Mouse (Mus musculus) spleen, adult 12 weeks (tissue): ENCODE results near the gene Alcam.

Experiments used
- DNase-seq: peaks from one replicate; pipeline ENCODE4 v3.0.0; 2022; ENCODE audit warnings: low spot score

The Alcam gene

DNA sequence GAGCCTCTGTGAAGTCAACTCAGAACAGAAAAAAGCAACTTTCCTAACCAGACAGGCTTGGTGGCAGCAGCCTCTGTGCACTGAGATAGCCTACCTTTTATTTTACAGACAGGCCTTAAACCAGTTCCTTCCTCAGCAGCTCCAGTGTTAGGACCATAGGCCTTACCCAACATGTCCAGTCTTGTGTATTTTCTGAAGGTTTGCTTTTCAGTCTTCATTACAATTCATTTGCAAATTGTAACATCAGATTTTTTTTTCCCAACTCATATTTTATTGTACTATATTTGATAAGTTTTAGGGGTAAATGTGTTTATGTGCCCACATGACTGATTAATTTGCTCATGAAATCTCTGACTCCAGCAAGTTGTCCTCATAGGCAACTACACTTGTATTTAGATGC, 14.3 kb downstream of the Alcam start:
- no peak for DNase-seq

DNA sequence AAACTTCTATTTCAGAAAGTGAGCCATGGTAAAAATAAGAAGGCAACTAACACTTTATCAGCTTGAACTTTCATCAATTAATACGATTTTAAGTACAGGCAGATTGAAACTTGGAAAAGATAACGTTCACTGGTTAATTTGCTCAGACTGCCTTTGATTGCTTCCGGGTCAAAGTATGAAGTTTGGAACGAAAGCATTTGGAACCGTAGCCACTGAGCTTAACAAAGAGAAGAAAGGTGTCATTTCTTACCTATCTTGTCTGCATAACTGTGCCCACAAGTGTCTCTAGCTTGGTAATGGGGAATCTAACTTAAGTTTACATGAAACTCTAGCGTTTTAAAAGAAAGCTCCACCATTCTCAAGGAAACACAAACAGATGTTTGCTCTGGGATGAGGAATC, 14.9 kb downstream of the Alcam start:
- DNase-seq = no peak

DNA sequence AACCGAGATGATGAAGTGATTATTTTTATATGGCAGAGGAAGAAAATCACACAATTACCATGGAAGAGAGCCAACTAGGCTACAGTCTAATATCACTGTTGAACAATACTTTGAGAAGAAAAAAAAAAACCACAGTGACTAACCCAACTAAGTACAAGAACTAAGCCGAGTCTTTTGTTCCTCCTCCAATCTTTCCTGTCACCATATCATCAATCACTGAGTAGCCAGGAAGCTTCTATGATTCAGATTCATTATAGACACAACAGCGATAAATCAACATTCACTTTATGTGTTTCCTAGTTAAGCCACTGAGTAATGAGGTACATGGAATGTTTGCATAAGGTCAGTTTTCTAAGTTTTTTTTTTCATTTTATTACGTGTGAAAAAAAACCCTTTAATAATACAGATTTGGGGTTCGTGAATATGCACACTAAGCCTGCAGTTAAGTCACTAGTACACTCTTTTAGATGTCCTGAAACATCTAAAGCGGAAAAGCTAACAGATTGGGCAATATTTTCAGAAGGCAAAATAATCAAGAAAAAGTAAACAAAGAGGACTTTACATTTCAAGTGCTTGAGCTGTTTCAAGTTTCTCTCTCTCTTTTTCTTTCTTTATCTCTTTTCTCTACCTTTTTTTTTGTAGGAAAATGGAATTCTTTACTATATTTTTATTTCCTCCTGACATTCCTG, 15.5 kb downstream of the Alcam start:
- DNase-seq = no peak

DNA sequence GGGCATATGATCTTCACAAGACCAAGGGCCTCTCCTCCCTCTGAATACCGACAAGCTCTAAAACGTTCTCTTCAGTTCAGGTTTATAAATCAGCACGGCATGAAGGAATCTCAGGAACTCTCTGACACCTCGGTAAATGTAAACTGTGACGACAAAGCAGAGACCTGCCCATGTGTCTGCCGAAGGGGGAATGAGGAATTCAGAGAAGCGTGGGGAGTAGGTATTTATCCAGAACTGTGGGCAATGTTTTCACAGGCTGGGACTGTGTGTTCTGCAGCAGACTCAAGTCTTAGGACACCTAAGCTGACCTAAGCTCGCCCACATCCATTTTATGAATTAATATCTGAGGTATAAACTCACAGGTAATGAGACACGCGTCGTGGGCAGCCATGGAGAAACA, 20.7 kb downstream of the Alcam start:
- DNase-seq = no peak

DNA sequence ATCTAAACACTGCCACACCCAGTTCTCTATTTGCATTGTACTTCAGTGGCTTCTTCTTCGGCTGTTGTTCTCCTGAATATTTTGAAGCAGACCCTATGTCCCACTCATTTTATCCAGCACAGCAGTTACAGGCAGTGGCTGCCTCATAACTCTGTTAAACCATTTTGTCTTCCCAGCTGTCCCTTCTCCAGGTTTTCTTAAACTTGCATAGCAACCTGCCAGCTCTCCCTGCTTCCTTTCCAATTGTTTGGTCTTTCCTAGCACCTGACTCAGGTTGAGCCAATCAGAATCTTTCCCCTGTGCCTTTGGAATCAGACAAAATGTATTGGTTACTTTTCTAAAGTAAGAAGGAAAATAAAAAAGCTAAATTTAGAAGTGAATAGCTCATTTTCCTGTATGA, 21.8 kb downstream of the Alcam start:
- no peak for DNase-seq

DNA sequence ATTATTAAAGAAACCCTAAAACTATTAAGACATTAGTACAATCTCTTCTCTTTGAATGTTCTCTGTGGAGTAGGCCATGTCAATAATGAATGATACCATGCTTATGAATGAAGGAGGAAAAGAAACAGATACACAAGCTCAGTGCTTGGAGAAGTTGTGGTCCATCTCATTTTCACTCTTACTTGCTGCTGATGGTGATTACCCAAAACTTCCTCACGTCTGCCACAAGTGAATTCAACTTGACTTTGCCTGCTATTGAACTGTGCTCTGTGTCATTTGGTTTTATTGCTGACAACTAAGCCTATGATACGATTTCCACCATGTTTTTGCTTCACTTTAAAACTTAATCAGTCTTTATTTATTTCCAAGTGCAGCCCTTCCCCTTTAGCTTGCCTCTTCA, 22.3 kb downstream of the Alcam start:
- no peak for DNase-seq

DNA sequence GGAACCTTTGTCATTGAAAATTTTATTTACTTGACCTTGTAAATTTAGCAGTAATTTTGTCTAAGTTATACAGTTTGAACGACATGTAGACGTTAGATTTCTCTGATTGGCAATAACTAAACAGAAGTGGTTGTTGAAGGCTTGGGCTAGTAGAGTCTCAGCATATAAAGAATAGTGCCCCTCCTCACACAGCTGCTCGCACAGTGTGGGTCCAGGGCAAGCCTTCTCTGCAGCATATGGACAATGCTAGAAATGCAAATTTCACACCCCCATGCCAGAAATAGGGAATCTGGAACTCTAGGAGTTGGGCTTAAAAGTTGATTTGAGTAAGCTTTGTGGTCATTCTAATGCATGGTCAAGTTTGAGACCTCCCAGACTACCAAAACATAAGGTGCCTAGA, 23.8 kb downstream of the Alcam start:
- no peak for DNase-seq

DNA sequence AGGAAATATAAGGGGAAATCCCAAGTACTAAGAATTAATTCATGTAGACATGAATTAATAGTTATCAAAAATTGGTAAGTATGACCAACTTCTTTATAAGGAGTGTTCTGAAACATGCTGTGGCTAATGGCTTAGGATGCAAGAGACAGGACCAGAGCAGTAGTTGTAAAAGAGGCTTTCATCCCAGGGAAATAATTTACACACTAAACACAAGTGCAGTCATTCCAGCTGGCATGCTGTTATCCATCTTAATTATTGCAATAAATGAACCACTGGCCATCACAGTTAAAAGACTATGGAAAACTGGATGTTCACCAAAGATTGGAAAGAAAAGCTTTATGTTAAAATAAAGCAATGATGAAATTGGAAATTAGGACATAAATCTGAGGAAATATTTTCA, 24.2 kb downstream of the Alcam start:
- no peak for DNase-seq

DNA sequence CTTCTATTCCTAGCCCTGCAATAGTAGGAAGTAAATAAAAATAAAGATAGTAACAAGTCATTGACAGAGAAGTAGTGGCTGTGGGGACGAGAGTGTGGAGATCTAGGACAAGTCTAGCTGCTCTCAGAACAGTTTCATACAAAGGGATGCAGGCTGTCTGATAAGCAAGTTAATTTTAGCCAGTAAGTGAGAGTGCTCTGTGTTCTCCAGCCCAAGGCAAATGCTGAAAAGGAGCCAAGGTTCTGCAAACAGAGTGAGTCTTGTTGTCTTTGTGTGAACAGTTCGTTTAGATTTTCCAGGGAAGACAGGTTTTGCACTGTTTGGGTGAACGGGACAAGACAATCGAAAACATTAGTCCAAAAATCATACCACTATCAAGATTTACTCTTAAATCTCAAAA, 25.4 kb downstream of the Alcam start:
- DNase-seq = no peak

DNA sequence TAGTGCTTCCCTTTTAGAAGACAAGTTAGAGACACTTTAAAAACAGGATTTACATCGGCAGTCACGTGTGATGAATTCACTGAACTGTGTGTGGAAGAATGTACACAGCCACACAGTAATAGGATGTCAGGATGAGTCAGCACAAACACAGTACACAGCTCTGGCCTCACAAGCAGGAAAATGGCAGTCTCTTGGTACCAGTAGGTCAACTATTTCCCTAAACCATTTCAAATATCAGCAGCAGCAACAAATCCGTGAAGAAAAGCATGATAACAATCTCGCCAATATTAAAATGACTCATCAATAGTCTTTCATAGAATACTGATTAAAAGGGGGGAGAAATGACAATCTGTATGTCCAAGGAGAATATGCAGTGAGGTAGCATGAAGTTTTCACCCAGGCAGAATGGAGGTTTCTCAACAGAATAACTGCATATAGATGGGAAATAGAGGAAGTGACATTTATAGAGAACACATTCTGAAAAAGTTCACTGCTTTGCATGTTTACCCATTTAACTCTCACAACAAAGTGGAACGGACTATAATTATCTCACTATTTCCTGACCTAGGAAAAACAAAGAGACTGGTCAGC, 35.2 kb downstream of the Alcam start:
- no peak for DNase-seq

DNA sequence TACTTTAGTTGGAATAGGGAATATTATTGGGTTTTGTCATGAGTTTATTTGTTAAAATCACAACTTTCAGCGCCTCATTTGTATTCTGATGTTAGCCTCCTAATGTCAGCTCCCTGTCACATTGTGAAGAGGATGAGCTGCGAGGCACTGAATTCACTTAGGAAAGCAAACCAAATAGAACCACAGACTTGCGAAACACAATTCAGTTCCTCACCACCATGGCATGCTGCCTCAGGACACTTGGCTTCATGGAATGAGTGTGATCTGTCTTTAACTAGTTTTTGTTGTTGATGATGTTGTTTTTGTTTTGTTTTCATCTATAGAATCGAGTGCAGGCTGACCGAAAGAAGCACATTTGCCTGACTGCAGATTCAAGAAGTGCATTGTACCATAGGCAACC, 35.9 kb downstream of the Alcam start:
- no peak for DNase-seq

DNA sequence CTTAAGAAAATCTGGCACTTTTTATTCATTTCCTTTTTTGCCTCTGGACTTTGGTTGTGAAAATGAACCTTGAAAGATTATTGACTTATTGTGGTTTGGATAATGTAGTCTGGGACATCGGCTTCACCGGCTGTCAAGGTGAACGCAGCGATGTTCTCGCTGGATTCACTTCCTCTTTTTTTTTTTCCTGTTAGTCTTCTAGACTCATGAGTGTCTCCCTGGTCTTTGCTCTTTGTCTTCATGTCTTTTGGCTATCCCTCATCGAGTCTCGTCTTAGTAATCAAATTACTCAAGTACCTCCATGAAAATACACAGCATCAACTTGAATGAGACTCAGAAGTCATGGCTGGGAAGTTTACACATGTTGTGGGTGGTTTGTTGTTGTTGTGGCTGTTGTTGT, 36.7 kb downstream of the Alcam start:
- no peak for DNase-seq

DNA sequence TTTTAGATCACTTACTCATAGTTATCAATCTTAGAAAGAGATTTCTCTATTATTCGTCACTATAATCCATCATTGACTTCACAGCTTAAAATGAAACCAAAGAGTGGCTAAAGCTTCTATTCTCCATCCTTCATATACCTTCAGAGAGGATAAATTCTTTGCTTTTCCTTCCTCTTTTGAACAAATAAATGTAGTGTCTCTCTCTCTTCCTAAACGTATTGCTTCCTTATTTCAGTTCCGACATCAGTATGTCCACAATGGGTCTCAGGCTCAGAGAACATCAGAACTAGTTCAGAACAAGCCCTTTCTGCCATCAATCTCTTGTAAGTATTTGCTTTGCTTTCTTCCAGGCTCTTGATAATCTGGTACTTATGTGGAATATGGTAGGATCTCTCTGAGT, 40.2 kb downstream of the Alcam start:
- DNase-seq = no peak

DNA sequence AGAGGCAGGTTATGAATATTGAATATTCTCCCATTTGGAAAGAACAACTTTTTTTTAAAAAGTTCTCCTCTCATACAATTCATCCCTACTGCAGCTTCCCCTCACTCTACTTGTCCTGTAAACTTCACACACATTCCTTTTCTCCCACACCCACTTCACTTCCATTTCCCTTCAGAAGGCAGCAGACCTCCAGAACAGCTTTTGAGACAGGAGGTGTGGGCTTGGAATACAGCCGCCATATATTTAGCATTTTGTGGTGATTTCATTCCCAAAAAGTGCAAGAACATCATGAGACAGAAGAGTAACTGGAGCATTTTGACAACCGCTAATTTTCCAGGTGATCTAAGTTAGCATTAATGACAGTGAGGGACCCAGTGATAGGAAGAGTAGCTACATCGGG, 47.8 kb downstream of the Alcam start:
- DNase-seq = no peak

DNA sequence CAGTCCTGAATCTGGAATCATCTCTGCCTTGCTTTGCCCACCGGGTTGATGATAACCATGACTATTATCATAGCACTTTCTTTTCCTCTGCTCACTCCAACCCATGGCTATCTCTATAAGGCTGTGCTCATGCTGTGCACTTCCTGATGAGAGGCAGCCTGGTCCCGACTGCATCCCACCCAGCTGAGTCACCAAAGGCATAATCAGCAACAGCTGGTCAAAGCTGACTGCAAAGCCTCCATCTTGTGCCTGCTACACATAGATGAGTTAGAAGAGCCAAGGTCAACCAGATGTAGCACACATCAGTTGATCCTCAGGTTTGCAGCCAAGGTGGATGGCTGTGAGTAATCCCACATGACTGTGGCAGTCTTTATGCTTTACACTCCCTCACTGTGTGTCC, 48.6 kb downstream of the Alcam start:
- DNase-seq = no peak

DNA sequence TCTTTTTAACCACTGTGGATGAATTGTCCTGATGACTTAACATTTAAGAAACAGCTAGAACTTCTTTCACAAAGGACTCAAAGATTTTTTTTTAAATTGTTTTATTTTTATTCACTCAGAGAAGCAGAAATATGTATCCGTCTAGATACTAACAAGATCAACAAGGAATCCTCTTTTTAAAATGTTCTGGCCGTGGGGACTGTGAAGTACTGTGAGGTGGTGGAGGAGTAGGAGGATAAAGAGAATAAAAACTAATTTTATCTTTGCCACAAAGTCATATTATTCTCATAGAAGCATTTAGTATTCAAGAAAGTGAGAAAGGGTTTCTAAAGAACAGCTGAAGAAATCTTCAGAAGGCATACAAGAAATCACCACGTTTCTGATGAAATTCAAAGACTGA, 54.8 kb downstream of the Alcam start:
- DNase-seq = no peak

DNA sequence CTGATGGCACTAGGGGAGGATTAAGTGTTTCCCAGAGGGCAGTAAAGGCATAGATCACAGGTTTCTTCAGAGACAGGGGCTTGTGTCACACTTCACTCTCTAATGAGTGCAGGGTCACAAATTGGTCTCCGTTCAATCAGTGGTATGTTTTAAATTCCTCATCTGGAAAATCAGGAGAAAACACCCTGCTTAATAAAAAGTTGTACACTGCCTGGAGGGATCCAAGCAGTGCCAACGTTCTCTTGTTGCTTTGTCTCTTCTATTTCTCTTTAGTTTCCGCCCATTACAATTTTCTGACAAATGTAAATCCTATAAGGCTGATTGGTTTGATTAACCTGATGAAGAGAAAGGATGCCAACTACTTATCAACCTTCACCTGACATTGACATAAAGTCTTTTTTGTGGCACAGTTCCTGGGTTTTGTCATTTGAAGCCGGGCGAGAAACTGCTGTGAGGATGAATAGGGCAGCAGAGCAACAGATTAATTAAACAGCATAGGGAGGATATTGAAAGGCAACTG, 67.0 kb downstream of the Alcam start:
- DNase-seq = no peak

DNA sequence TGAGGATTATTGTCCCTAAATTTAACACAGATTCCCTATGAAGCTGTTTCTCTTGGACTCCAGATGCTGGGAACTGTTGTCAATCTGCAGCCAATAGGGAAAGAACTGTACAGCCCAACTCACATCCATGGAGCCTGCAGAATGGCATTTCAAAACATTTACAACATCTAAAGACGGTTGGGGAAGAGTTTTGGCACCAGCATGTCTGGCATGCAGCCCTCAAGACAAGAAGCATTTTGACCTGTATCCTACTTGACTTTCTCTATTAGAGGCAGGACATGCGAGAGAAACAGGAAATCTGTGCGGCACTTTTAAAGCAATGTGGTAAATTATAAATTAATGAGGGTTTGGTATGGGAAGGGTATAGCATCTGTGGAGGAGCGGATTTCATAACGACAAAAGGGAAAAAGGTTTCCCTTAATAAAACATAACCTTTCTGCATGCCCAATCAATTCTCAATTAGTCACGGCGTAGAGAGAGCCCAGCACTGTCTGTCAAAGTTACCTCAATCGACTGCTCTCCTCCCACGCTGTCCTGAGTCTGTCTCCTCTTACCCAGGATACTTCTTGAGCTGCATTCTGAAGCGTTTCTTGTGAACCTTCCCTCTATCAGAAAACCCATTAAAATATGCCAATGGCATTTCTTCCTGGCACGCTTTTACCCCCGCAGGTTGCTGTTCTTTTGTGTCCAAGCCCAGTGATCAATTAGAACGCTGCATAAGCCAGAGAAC, 70.3 kb downstream of the Alcam start:
- no peak for DNase-seq

DNA sequence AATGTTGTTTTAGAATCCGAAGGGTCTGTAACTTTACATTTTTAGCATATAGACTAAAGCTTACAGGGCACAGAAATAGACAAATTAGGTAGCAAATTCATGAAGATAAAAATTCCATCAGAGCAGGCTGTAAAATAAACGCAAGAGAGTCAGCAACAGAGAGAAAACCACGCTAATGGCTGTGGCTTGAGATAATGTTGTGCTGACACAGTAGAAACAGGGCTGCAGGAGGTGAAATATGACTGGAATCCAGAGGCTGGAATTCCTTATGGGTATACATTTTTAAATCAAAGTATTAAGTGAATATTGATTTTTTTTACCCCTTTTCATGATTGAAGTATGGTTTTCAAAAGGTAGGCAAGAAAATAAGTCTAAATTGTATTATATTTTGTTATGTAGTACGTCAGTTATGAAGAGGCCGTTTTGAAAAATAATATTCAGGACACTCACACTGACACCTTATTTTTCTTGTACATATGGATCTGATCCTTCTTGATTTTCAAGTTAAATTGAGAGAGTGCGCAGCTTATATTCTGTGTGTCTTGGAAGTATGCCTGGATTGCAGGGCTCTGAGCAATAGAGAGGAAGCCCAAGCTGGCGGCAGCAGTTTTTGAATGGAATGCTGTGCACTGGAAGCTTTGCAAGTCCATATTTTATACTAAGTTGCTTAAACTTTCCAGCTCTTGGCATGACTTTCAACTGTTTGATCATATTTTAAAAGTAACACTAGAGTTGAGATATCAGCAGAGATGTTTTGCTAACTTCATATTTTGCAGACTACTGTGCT, 74.9 kb downstream of the Alcam start:
- no peak for DNase-seq

DNA sequence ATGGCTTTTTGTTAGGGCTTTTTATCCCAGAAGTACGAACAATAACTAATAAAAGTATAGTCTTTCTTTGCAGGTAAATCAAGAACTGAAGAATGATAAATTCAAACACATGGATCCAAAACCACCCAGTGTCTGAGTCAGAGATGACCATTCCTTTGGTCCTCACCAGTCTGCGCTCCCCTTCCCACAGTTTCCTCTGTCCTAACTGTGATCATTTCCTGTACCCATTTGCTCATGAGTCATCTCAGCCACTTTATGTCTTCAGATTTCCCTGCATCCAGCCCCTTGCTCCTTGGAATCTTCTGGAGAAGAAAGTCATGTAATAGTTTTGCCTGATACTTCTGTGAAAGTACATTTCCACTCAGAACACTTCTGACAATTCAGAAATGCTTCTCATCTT, 77.0 kb downstream of the Alcam start:
- DNase-seq = no peak

DNA sequence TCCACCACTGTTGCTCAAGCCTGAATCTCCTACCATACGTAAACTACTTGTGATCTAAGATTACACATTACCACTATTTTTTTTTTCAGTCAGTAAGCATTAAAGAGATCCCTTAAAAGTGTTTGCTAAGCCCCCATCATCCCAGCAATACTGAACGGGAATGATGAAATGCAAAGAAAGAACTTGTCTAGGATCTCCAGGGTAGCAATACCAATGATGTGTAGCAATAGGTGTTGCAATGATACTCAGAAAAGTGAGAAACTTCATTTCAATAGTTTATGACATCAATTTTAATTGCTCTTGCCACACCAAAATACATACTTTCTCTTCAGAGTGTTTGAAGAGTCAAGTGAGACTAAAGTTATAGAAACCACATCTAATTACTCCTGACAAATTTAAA, 81.9 kb downstream of the Alcam start:
- DNase-seq = no peak

DNA sequence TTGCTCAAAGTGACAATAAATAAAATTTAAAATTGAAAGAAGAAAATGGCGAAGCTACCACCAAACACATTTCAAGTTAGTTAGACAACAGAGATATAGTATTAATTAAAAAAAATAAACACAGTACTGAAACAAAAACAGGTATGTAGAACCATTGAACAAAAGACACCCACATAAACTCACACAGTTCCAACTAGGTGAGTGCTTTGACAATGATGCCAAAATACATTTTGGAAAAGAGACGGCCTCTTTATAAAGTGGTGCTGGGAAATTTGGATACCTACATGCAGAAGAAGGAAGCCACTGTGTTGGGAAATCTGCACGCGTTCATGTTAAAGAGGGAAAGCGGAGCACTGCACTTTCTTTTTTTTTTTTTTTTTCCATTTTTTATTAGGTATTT, 85.4 kb downstream of the Alcam start:
- DNase-seq = no peak

DNA sequence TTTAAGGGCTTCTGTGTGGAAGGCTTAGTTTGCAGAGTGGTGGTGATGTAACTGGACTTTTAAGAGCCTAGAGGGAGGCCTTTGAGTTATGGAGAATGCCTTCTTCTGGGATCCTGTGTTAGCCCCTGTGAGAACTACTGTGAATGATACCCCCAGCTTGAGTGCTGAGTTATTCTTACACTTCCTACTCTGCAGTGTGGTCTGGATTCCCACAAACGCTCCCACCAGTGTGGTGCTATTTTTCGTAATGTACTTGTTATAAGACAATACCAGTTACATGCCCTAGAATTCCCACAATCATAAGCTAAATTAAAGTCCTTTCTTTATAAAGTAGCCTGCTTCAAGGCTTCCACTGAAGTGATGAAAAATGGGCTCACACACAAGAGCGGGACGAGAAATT, 87.0 kb downstream of the Alcam start:
- DNase-seq = no peak
